Mouse (Mus musculus) kidney, adult 2 months (tissue): Measurements from ENCODE around the gene Grik4. TPM values are rescaled to one million over a fixed set of nuclear protein-coding genes. Genes with fewer than 3 reads are reported as not detected.

ENCODE experiments used
- DNase-seq: peaks from one replicate; pipeline ENCODE4 v3.0.0; 2021
- H3K27ac ChIP-seq: fragments of 200-500 bp; 2 replicates; pipeline ENCODE4 v1.5.1; 2012; ENCODE audit warnings: low read depth, low read length, control low read depth, inconsistent platforms; ENCODE audit not compliant: insufficient read depth
- H3K27me3 ChIP-seq: fragments of 200-500 bp; replicated peaks from 2 replicates; pipeline ENCODE4 v1.6.1; 2012; ENCODE audit warnings: mild to moderate bottlenecking, moderate library complexity, low read length, inconsistent platforms; ENCODE audit not compliant: control insufficient read depth, insufficient read depth
- H3K36me3 ChIP-seq: fragments of 200-500 bp; 2 replicates; pipeline ENCODE4 v1.6.1; 2012; ENCODE audit warnings: mild to moderate bottlenecking, moderate library complexity, low read length, inconsistent platforms; ENCODE audit not compliant: control insufficient read depth, insufficient read depth
- H3K4me1 ChIP-seq: fragments of 200-500 bp; 2 replicates; pipeline ENCODE4 v1.6.1; 2011; ENCODE audit warnings: low read length; ENCODE audit not compliant: control insufficient read depth, insufficient read depth
- H3K4me3 ChIP-seq: fragments of 200-500 bp; 2 replicates; pipeline ENCODE4 v1.5.1; 2011; ENCODE audit warnings: mild to moderate bottlenecking, low read depth, low read length, control low read depth; ENCODE audit not compliant: insufficient read depth
- CTCF ChIP-seq: fragments of 200-500 bp; conservative IDR thresholded peaks from 2 replicates; pipeline ENCODE4 v1.5.1; 2011; ENCODE audit warnings: low read depth, mild to moderate bottlenecking, control low read depth, low read length, moderate library complexity, mixed read lengths; ENCODE audit not compliant: insufficient read depth, insufficient read length
- POLR2A ChIP-seq: fragments of 200-500 bp; IDR thresholded peaks from one replicate; pipeline ENCODE4 v1.6.1; 2011; ENCODE audit warnings: low read depth, low read length, control low read depth
- WGBS: fragments of 180-500 bp; shearing (Covaris S2); methylation state at CpG from one replicate; pipeline ENCODE4 v1.1.7; 2018; 5-methylcytosine and 5-hydroxymethylcytosine counted together
- polyA plus RNA-seq: library from polyadenylated mRNA; depleted of rRNA; stranded (reverse); fragments of >200 nt; gene quantifications from 2 replicates; pipeline ENCODE4 v1.2.3, GENCODE M21; 2012

Gene Grik4
- polyA plus RNA-seq, 1 experiment = 0.05 TPM

DNA sequence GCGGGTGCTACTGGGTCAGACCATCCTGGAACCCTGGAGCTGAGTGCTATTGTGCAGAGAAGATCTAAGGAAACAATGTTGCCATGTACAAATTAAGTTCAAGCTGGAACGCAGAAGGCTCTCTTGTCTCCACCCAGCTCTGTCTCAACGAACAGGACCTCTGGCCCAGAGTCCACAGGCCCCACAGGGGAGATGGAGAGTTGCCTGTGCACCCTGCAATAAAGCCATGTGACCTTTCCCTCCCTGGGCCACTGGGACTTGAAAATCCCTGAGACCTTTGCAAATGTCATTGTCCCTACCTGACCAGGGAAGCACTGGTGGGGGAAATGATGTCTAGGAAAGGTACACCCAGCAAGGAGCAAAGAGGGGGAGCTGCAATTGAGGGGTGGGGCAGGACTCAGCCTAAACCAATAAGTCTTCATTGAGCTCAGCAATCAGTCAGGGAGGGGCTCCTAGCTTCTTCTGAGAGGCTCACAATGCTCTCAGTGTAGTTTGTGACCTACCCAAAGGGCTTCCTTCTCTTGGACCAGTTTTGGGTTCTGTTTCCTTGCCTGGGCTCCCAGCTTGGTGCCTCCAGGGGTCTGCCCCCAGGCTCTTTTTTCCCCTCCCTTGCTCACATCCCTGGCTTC, 187.2 kb downstream of the Grik4 start:
- H3K4me1 ChIP-seq = no peaks in the 10 kb centered on the region
- H3K36me3 ChIP-seq = no peaks in the 10 kb centered on the region
- H3K27me3 ChIP-seq = no peaks in the 10 kb centered on the region
- H3K27ac ChIP-seq = no peak overlapping the region
- H3K4me3 ChIP-seq = no peak overlapping the region
- WGBS = 63% methylated on average over 3 of the region's 3 CpGs
- TF ChIP-seq CTCF = no peak
- TF ChIP-seq POLR2A = no peak
- DNase-seq = no peak

DNA sequence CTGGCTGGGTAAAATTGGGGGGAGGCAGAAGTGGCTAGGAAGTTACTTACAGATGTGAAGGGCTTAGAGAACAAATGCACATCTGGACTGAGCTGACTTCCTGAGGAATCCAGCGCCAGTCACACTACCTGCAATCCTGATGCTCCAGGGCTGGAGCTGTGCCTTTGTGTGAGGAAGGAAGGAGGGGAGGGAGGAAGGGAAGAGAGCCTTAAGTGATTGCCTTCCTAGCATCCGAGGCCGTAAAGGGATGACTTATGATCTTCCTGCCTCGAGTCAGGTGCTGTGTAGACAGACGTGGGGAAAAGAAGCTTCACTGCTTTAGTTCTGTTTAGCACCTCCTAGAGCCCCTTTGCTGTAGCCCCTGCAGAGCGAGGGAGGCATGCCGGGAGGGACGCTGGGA, 189.6 kb downstream of the Grik4 start:
- Histone ChIP-seq H3K4me1 (no peaks in the 10 kb centered on the region), H3K27me3 (no peaks in the 10 kb centered on the region), H3K4me3 (no peak overlapping the region), H3K27ac (no peak overlapping the region), H3K36me3 (no peaks in the 10 kb centered on the region)
- no peak for DNase-seq
- TF ChIP-seq POLR2A (no peak), CTCF (no peak)
- WGBS = 32% methylated on average over 8 of the region's 8 CpGs

DNA sequence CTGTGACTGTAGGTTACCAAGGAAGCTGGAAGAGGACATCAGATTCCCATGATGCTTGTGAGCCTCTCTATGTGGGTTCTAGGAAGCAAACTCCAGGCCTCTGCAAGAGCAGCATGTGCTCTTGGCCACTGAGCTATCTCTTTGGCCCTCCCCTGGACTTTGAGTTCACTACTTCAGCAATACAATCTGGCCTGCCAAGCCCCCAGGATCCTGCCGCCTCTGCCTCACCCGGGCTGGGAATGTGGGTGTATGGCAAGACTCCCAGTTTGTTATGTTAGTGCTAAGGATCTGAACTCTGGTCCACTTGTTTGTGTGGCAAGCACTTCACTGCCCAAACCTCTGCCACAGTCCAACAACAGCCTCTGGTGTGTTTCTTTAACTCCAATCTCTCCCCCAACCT, 193.1 kb downstream of the Grik4 start:
- Histone ChIP-seq H3K36me3 (no peaks in the 10 kb centered on the region), H3K27ac (no peak overlapping the region), H3K27me3 (no peaks in the 10 kb centered on the region), H3K4me1 (no peaks in the 10 kb centered on the region), H3K4me3 (no peak overlapping the region)
- TF ChIP-seq POLR2A (no peak), CTCF (no peak)
- 23% methylated on average over 2 of the region's 2 CpGs for WGBS
- peak; percentile 4 for DNase-seq

DNA sequence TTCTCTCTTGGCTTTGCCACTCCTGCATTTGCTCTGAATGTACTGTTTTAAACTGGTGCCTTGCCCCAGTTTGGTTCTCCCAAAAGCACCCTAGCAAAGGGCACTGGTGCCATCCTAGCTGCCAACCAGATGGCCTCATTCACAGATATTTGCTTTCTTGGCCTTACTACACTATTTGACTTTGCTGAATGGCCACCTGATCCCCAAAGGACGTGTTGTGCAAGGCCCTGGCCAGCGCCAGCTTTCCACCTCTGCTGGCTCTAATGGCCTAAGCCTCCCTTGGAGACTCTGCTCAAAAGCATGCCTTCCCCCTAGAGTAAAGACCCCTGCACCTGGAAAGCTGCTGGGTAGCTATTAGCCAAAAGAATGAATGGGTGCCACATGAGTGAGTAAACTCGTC, 194.1 kb downstream of the Grik4 start:
- no peak overlapping the region for H3K4me3 ChIP-seq
- no peaks in the 10 kb centered on the region for H3K4me1 ChIP-seq
- TF ChIP-seq POLR2A = no peak
- TF ChIP-seq CTCF = no peak
- no peaks in the 10 kb centered on the region for H3K27me3 ChIP-seq
- no peak overlapping the region for H3K27ac ChIP-seq
- DNase-seq = no peak
- no peaks in the 10 kb centered on the region for H3K36me3 ChIP-seq
- WGBS = 75% methylated on average over 3 of the region's 3 CpGs

DNA sequence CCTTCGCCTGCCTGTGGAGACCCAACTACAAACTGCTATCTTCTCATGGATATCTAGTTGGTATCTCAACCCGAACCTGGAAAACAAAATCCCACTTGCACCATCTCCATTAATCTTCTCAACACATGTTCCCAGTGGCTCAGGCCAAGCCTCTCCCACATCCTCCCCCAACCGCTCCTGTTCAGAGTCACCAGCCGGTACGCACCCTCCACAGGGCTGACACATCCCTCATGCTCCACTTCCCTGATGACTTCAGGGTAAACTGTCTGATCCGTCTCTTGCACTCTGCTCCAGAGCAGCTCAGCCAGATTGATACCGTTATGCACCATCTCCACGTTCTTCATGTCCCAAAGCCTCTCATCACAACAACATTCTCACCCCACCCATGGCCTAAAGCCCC, 198.3 kb downstream of the Grik4 start:
- 45% methylated on average over 8 of the region's 8 CpGs for WGBS
- no peak overlapping the region for H3K27ac ChIP-seq
- TF ChIP-seq POLR2A = no peak
- no peak for TF ChIP-seq CTCF
- no peak for DNase-seq
- no peaks in the 10 kb centered on the region for H3K27me3 ChIP-seq
- no peaks in the 10 kb centered on the region for H3K4me1 ChIP-seq
- no peaks in the 10 kb centered on the region for H3K36me3 ChIP-seq
- H3K4me3 ChIP-seq = no peak overlapping the region

DNA sequence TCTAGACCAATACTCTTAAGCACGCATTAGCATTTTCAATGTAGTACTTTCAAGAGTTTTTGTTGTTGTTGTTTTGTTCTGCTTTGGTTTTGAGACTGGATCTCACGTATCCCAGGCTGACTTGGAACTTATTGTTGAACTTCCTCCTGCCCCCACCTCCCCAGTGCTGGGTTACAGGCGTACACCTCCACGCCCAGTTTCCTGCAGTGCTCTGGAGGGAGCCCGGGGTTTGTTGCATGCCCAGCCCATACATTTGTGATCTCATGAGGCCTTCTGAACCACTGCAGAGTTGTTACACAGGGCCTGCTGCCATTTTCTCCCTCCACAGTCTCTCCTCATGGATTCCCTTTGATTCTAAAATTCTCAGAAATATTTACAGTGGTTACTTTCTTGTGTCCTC, 201.9 kb downstream of the Grik4 start:
- H3K4me1 ChIP-seq = no peaks in the 10 kb centered on the region
- no peak overlapping the region for H3K27ac ChIP-seq
- no peak overlapping the region for H3K4me3 ChIP-seq
- H3K36me3 ChIP-seq = no peaks in the 10 kb centered on the region
- no peaks in the 10 kb centered on the region for H3K27me3 ChIP-seq
- TF ChIP-seq CTCF (no peak), POLR2A (no peak)
- 72% methylated on average over 5 of the region's 5 CpGs for WGBS
- DNase-seq = no peak

DNA sequence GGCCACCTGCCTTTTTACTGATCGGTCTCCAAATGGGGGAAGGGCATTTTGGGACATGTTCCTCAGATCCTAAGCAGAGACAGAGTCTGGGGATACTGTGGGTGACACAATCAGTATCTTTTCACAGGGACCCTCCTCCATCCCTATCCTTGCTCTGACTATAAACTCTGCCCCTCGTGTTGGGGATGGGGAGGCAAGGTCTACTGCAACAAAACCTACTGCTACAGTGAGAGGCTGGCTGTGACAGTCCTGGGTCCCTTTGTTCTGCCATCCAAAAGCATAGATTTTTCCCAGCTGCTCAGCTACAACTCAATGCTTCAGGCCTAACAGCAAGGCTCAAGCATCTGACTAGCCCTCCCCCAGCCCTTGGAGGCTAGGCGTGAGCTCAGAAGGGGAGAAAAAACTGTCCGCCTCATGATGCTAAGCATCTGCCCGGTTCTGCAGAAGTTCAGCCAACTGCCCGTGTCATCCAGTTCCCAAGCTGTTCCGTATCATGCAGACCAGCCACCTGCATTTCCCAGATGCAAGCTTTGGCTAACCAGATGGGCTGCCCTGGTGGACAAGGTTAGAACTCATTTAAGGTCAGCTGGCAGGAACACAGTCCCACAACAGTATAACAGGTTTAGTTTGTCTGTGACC, 207.5 kb downstream of the Grik4 start:
- no peak for DNase-seq
- 62% methylated on average over 7 of the region's 7 CpGs for WGBS
- TF ChIP-seq CTCF (no peak), POLR2A (no peak)

More for the DNA sequence above, 207.5 kb downstream of the Grik4 start:
- H3K36me3 ChIP-seq = no peaks in the 10 kb centered on the region
- H3K27ac ChIP-seq = no peak overlapping the region
- no peaks in the 10 kb centered on the region for H3K4me1 ChIP-seq
- no peak overlapping the region for H3K4me3 ChIP-seq
- no peaks in the 10 kb centered on the region for H3K27me3 ChIP-seq
